ENCODE assay signal across 8 mouse cellular contexts in genomic region chr1:133129471-133130221, GRCm38 (mm10). TPM values are rescaled to one million over a fixed set of nuclear protein-coding genes. Genes with fewer than 3 reads are reported as not detected.
DNase-seq lines count a peak whose midpoint lies in the region; ATAC-seq and TF ChIP-seq lines count a peak whose summit lies in the region.

No protein-coding gene starts in this region.

- no peak for ATAC-seq in G1E (ENCODE audit: extremely low read depth, insufficient number of reproducible peaks, low FRiP score, poor library complexity, severe bottlenecking)
- ATAC-seq in embryonic facial prominence, embryonic 15.5 days (ENCODE audit: insufficient number of reproducible peaks, low FRiP score, low TSS enrichment, low read depth) = no peak
- ATAC-seq in limb, embryonic 15.5 days (ENCODE audit: insufficient number of reproducible peaks, low FRiP score, low TSS enrichment, low read depth) = no peak
- ATAC-seq in neural tube, embryonic 12.5 days (ENCODE audit: low FRiP score, low read depth) = no peak

- H3K4me2 ChIP-seq in embryonic facial prominence, embryonic 15.5 days (replicated peaks) = peak overlapping the region; percentile 6; the same call in 1 of the 2 replicates
- H3K4me2 ChIP-seq in limb, embryonic 15.5 days = no peak overlapping the region
- peak overlapping the region; percentile 99 for H3K4me2 ChIP-seq in neural tube, embryonic 12.5 days (replicated peaks)

- intact Hi-C loops in heart, postnatal 14 days (cut with DNase I) = no loop called here

- no peak for TF ChIP-seq CTCF in G1E (IDR thresholded peaks at IDR 0.05; ENCODE audit: low read depth, low read length)

- H3K9me3 ChIP-seq in heart, embryonic 10.5 days = no peaks in the 10 kb centered on the region
- no peaks in the 10 kb centered on the region; the same call in 1 of the 2 replicates for H3K9me3 ChIP-seq in G1E (replicated peaks)
- no peaks in the 10 kb centered on the region for H3K9me3 ChIP-seq in embryonic facial prominence, embryonic 15.5 days (replicated peaks)
- H3K9me3 ChIP-seq in limb, embryonic 15.5 days = no peaks in the 10 kb centered on the region
- no peaks in the 10 kb centered on the region for H3K9me3 ChIP-seq in neural tube, embryonic 12.5 days

- H3K27me3 ChIP-seq in heart, embryonic 10.5 days (ENCODE audit: insufficient read depth, poor library complexity, severe bottlenecking) = no peaks in the 10 kb centered on the region
- H3K27me3 ChIP-seq in G1E (ENCODE audit: insufficient read depth, low read length) = no peaks in the 10 kb centered on the region
- H3K27me3 ChIP-seq in embryonic facial prominence, embryonic 15.5 days = no peaks in the 10 kb centered on the region
- no peaks in the 10 kb centered on the region for H3K27me3 ChIP-seq in limb, embryonic 15.5 days
- no peaks in the 10 kb centered on the region for H3K27me3 ChIP-seq in neural tube, embryonic 12.5 days (replicated peaks)

- peaks cover 18% of the 10 kb centered on the region; the same call in 1 of the 2 replicates for H3K36me3 ChIP-seq in heart, embryonic 10.5 days
- peaks cover 28% of the 10 kb centered on the region for H3K36me3 ChIP-seq in G1E (replicated peaks)
- H3K36me3 ChIP-seq in embryonic facial prominence, embryonic 15.5 days = no peaks in the 10 kb centered on the region
- no peaks in the 10 kb centered on the region for H3K36me3 ChIP-seq in limb, embryonic 15.5 days
- H3K36me3 ChIP-seq in neural tube, embryonic 12.5 days = no peaks in the 10 kb centered on the region

- peaks cover 19% of the 10 kb centered on the region for H3K4me1 ChIP-seq in heart, embryonic 10.5 days
- H3K4me1 ChIP-seq in G1E (ENCODE audit: insufficient read depth, low read depth, low read length) = peaks cover 30% of the 10 kb centered on the region
- peaks cover 31% of the 10 kb centered on the region; the same call in 1 of the 2 replicates for H3K4me1 ChIP-seq in embryonic facial prominence, embryonic 15.5 days
- H3K4me1 ChIP-seq in limb, embryonic 15.5 days = peaks cover 28% of the 10 kb centered on the region; the same call in 1 of the 2 replicates
- peaks cover 27% of the 10 kb centered on the region for H3K4me1 ChIP-seq in neural tube, embryonic 12.5 days

- peak overlapping the region; percentile 22 for H3K4me3 ChIP-seq in heart, embryonic 10.5 days
- peak overlapping the region; percentile 48; the same call in 1 of the 2 replicates for H3K4me3 ChIP-seq in G1E (ENCODE audit: low read depth, low read length)
- H3K4me3 ChIP-seq in embryonic facial prominence, embryonic 15.5 days (replicated peaks) = no peak overlapping the region
- no peak overlapping the region for H3K4me3 ChIP-seq in limb, embryonic 15.5 days
- no peak overlapping the region for H3K4me3 ChIP-seq in neural tube, embryonic 12.5 days

- WGBS in heart, embryonic 10.5 days = 22% methylated on average over 16 of the region's 16 CpGs
- WGBS in embryonic facial prominence, embryonic 15.5 days = 28% methylated on average over 16 of the region's 16 CpGs
- WGBS in limb, embryonic 15.5 days = 43% methylated on average over 16 of the region's 16 CpGs
- 18% methylated on average over 16 of the region's 16 CpGs for WGBS in neural tube, embryonic 12.5 days

- H3K27ac ChIP-seq in heart, embryonic 10.5 days = peak overlapping the region; percentile 95
- H3K27ac ChIP-seq in embryonic facial prominence, embryonic 15.5 days (replicated peaks) = peak overlapping the region; percentile 98
- 0 out of 2 replicates have a peak overlapping the region, but pooled peaks have one; percentile 2 for H3K27ac ChIP-seq in limb, embryonic 15.5 days
- no peak overlapping the region for H3K27ac ChIP-seq in neural tube, embryonic 12.5 days

- no peak overlapping the region for H3K9ac ChIP-seq in embryonic facial prominence, embryonic 15.5 days
- no peak overlapping the region for H3K9ac ChIP-seq in limb, embryonic 15.5 days
- no peak overlapping the region for H3K9ac ChIP-seq in neural tube, embryonic 12.5 days

- DNase-seq in heart, embryonic 10.5 days (ENCODE audit: low spot score) = no peak
- DNase-seq in heart, postnatal 14 days = no peak
- no peak for DNase-seq in G1E (ENCODE audit: low spot score)
- DNase-seq in gastrocnemius, adult 18-20 months (ENCODE audit: low spot score) = no peak
- DNase-seq in spleen, postnatal 36 days (ENCODE audit: low spot score in 2 of 2) = no peak

RNA-seq across cellular contexts. Expression of gene Ppp1r15b, which starts 1.3 kb away (rescaled TPM):
- 44.9 and 46.1 TPM in 2 replicates for polyA plus RNA-seq in heart, embryonic 10.5 days (2016; fragmentation: Nextera tagmentation; extraction: Ambion mirVana)
- total RNA-seq in heart, postnatal 14 days (2021) = 10 to 100 TPM; 32.2 to 34.6 TPM
- 100 and 105 TPM in 2 replicates for total RNA-seq in G1E (2014; fragmentation: Nextera tagmentation)
- total RNA-seq in G1E (2017) = 105 and 131 TPM in 2 replicates
- polyA plus RNA-seq in G1E (2012) = 35.3 and 38.6 TPM in 2 replicates
- 34.8 and 35.6 TPM in 2 replicates for polyA plus RNA-seq in embryonic facial prominence, embryonic 15.5 days (2015; fragmentation: Nextera tagmentation; extraction: Ambion mirVana)
- 34.5 and 36.6 TPM in 2 replicates for polyA plus RNA-seq in limb, embryonic 15.5 days (2015; fragmentation: Nextera tagmentation; extraction: Ambion mirVana)
- polyA plus RNA-seq in neural tube, embryonic 12.5 days (2016; fragmentation: Nextera tagmentation; extraction: Ambion mirVana) = 43.3 and 45.8 TPM in 2 replicates
- total RNA-seq in gastrocnemius, adult 18-20 months (2021) = 10 to 100 TPM; 13.0 to 15.3 TPM

RNA-seq across cellular contexts. Expression of gene Plekha6, which starts 34.4 kb away (rescaled TPM):
- 13.5 and 14.2 TPM in 2 replicates for polyA plus RNA-seq in heart, embryonic 10.5 days (2016; fragmentation: Nextera tagmentation; extraction: Ambion mirVana)
- total RNA-seq in heart, postnatal 14 days (2021) = 10 to 100 TPM; 69.0 to 81.8 TPM
- total RNA-seq in G1E (2014; fragmentation: Nextera tagmentation) (not detected in 2 replicates), G1E (2017) (0.17 and 0.38 TPM in 2 replicates)
- 0.02 and 0.07 TPM in 2 replicates for polyA plus RNA-seq in G1E (2012)
- polyA plus RNA-seq in embryonic facial prominence, embryonic 15.5 days (2015; fragmentation: Nextera tagmentation; extraction: Ambion mirVana) = 7.2 and 7.8 TPM in 2 replicates
- 3.9 and 4.6 TPM in 2 replicates for polyA plus RNA-seq in limb, embryonic 15.5 days (2015; fragmentation: Nextera tagmentation; extraction: Ambion mirVana)
- polyA plus RNA-seq in neural tube, embryonic 12.5 days (2016; fragmentation: Nextera tagmentation; extraction: Ambion mirVana) = 28.4 and 29.4 TPM in 2 replicates
- 10 to 100 TPM in 1 of 2 experiments, 1 to 10 TPM in 1; 8.1 to 10.6 TPM for total RNA-seq in gastrocnemius, adult 18-20 months (2021)

Comparison
In these comparisons a context has a peak if more than half of its experiments do, and no peak if none do; other contexts are left out.
1. H3K4me3 ChIP-seq: peak in heart, embryonic 10.5 days (single experiment) and G1E (single experiment); none in embryonic facial prominence, embryonic 15.5 days (single experiment), limb, embryonic 15.5 days (single experiment) and neural tube, embryonic 12.5 days (single experiment).